Mouse (Mus musculus) forelimb bud, embryonic 11.5 days (tissue): ENCODE results near the gene Palld.

Source experiments
- DNase-seq: peaks from one replicate; pipeline ENCODE4 v3.0.0-alpha.2; 2012; ENCODE audit warnings: low read depth, low spot score

Palld gene

DNA sequence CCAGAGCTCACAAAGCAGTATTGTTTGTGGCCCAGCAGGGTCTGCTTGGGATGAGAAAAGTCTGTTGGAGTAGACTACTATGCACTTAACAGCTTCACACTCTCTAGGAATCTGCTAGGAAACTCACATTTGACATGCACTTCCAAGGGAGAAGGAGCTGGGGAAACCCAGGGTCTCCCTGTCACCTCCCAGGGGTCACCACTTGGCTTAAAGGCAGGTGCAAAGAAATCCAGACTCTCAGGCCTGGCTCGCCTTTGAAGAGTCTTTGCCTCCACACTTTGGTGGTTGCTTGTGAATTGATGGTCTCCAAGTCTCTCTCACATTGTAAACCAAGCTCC, 272.9 kb downstream of the Palld start:
- peak; percentile 64 for DNase-seq

DNA sequence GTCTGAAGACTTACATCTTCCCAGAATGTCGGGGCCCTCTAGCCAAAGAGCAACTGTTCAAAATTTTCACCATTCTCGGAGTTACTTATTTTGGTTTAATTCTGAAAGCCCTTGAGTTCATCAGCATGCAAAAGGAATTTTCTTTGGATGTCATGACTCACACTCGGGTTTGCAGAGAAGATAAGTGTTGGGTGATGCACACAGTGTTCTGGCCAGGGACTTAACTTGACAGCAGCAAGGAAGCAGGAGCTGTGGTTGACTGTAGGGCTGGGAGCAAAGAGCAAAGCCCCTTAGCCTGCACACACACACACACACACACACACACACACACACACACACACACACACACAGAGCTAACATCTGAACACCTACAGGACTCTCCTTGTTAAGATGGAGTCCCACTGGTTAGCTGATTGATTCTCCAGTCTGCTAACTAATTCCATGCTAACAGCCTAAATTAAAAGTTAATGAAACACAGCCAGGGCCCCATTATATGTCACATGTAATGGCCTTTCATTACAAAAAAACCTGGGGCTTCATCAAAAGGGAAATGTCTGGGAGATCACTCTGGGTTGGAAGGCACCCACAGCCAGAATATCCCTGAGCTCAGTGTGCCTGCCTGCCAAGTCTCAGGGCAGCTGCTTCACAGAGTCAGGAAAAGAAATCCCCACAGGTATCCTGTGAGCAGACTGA, 273.4 kb downstream of the Palld start:
- DNase-seq = peak; percentile 66

DNA sequence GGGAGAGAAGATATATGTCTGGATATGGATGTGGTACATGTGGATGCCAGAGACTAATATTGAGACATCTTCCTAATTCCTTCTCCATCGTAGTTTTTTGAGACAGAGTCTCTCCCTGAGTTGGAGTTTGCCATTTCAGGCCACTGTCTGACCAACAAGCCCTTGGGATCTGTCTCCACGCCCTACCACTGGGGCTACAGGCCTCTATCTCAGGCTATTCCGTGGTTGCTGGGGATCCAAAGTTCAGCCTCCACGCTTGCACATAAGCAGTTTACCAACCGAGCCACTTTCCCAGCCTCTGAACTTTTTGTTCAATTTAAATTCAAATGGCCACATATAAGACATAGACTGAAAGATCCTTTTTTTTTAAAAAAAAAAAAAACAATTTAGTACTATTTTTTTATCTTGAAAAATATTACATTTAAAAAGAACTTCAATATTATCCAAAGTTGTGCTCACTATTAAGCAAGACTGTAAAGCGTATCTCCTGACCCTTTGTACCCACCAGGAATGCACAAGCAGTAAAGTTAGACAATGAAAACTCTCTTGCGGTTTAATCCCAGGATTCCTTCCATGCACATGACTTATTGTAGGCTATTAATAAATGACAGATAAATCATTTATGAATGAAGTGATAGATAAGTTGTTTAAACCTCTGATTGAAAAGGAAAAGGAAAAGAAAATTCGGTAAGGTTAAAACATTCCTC, 276.1 kb downstream of the Palld start:
- no peak for DNase-seq

DNA sequence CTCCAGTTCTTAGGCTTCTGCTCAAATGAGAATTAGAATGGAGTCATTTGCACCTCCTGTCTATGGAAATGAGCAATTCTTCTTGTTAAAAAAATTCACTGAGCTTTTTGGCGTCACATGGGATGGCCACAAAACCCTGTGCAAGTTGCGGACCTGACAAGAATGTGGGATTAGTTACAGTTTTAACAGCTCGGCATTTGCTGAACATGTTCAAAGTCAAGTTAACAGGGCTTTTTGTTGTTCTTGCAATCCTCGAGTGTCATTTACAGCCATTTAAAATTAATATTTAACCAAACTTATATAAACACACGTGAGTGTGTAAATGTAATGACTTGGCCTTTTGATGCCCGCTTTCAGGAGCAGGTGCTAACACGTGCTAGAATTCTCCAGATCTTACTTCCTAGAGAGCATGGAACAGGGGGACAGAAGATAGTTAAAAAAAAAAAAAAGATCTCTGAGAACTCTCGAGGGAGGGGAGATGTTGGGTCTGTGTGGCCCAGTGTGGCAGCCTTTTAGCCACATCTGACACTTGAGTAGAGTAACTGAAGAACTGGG, 276.8 kb downstream of the Palld start:
- no peak for DNase-seq

DNA sequence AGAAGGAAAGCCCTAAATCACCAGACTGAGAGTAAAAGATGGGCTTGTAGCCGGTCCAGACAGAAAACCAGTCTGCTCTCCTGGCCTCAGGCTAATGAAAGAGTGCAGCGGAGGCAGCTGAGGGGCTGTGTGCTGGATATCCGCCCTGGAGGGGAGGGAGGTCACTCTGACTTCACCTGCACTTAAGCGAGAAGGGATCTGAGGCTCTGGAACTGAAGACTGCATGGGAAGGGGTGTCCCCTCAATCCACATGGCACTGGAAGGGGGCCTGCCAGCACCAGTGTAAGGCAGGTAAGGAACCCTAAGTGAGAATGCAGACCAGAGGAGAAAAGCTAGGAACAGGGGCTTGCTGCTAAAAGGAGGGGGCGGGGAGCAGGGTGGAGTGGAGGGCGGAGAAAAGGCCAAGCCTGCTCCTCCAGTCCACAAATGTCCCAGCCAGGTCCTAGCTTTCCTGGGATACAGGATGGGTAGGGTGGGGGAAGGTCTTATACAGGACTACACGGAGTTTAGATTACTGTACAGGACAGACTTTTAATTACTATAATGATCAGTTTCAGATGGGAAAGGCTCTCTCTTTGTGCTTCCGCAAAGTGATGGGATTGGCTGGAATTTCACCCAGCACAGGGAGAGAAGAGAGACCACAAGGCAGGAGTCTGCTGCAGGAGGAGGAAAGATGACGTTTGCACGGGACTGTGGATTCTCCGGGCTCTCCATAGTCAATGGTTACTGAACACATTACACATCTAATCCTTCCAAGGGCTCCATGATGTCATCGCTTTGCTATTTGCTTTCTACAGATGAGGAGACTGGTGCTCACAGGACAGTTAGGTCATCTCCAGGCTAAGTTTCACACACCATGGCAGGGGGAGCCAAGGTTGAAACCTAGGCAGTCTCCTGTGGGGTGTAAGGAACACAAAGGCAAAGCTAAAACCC, 278.7 kb downstream of the Palld start:
- no peak for DNase-seq

DNA sequence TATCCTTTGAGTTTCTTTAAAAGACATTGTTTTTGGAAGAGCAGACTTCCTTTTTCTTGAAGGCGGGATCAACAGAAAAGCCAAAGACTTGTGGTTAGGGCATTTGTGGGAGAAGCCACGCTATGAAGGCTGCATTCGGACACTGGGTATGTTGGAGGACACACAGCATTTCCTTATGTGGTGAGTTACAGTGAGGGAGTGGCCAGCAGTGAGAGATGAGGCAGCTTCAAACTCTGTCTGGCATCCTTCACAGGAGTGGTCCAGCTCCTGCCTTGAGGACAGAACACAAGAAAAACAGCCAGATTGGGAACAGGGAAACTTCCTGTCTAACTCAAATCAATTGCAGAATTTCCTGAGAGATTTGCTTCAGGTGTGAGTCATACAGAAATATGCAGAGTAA, 281.2 kb downstream of the Palld start:
- DNase-seq = no peak

DNA sequence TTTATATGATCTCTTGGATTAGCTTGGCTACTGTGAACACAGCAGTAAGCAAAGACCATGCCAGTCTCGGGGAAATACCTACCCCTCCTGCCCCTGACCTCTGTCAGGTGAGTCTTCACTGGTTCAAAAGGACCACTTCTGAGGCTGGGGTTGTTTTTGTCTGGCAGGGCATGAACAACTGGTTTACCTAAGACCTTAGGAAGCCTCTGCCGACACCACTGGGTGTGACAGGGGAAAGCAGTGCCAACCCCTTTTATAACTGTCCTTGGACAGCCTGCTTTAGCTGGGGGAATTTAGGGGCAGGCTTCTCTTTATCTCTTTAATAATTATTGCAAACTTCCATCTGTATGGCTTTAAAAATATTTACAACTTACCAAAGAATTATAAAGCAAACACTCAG, 284.8 kb downstream of the Palld start:
- no peak for DNase-seq

DNA sequence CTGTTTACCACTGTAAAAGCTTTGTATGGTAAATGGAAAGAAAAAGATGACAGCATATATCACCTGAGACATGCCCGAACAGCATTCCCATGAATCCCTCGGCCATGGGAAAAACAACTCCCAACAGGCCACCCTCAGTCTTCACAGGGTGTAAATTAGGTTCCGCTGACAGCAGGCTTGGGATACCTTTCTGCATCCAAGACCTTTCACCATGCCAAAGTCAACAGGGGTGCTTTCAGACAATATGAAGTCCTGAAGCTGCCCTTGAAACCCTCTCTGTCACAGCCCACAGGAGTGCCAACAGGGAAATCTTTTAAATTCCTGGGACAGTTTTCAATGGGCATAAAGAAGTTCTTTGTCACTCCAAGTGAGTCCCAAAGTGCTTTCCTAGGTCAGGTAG, 285.4 kb downstream of the Palld start:
- no peak for DNase-seq

DNA sequence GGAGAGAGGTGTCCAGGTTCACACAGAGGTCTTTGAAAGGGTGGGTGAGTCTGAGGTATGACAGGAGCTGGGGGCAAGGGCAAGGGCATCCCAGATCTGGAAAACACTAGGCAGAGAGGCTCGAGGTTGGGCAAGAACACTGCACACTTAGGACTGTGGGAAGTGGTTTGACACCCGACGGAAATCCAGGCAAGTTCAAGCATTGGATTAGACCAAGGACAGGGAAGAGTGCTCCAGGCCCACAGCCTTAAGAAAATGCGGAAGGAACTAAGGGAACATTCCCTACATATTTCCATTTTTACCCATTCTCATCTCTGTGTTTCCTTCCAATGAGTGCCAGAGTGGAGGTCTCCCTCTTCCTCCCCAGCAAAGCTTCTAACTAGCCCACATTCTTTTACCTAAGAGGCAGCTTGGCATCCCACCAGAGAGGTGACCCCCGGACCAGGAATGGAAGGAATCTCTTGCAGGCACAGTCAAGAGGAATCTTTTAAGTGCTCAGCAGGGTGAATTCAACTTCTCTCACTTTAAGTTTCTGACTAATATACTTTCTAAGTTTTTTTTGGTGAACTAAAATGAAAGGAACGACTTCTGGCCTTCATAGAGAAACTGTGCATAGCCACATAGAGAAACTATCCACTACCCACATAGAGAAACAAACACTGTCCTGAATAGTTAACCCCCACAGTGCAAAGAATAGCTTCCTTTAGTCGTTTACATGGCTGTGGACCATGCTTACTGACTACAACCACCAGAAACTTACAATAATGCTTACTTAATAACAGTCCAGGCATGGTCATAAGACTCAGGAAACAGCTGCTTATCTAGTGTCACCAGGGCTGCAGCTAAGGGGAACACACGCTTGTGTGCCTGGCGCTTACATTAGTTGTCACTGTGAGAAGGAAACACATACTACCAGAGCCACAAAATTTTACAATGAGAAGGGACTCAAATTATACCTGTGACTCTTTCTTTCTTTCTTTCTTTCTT, 286.5 kb downstream of the Palld start:
- DNase-seq = no peak

DNA sequence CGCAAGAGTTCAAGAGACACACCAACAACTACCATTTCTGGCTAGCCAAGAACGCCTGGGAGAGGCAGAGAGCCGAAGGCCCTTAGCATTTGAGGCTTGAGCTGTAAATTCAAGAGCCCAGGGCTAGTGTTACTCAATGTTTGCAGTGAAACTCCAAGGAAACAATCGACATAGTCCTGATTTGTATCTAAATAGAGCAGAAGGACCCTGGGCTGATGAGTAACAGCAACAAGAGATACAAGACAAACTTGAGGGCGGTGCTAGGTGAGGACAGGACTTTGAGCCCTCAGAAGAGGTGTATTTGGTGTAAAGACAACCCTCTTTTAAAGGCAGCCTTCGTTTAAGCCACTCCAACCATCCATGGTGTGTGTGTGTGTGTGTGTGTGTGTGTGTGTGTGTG, 290.7 kb downstream of the Palld start:
- DNase-seq = no peak

DNA sequence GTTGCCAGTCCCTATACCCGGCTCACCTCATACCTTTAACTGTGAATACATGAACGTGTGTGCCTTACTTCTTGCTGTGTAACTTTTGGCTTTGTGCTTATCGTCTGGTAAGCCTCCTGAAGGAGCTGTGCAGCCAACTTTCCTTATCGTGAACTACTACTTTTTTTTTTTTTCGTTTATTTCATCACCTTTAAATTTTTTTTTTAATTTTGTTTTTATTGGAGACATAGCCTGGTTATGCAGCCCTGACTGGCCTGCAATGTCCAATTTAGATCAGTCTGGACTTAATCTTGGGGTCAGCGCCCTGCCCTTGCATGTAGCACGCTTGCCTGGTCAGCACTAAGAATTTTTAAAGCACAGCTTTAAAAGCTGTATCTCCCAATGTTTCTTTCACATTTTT, 291.4 kb downstream of the Palld start:
- no peak for DNase-seq

DNA sequence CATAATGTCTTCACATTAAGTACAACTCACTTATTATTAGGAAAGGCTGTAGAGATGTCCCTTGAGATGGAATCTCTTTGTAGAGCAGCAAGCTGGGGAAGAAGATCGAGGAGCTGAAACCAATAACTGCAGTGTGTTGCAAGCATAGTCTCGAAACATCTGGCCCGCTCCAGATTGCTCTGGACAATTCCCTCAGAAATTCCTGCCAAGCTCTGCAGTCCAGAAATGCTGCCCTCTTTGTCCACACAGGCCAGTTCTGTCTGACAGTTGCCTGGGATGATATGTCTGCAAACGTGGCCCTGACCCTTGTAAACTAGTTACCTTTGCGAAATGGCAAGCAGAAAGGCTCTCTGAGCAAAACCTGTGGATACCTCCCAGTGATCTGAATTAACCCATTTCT, 291.9 kb downstream of the Palld start:
- no peak for DNase-seq

DNA sequence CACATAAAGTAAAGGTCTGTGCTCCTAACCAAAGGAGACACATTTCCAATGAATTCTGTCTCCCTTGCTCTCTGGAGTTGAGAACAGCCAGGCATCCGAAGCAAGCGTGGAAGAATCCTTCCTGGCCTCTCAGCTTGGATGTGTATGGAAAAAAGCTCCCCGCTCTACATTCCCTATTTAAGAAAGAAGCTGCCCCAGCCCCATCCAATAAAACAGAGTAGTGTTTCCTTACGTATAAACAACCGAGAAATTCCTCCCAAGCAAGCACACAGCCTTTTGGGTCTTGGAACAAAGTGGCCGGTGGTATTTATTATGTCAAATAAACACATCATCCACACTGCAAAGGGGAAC, 295.1 kb downstream of the Palld start:
- no peak for DNase-seq

DNA sequence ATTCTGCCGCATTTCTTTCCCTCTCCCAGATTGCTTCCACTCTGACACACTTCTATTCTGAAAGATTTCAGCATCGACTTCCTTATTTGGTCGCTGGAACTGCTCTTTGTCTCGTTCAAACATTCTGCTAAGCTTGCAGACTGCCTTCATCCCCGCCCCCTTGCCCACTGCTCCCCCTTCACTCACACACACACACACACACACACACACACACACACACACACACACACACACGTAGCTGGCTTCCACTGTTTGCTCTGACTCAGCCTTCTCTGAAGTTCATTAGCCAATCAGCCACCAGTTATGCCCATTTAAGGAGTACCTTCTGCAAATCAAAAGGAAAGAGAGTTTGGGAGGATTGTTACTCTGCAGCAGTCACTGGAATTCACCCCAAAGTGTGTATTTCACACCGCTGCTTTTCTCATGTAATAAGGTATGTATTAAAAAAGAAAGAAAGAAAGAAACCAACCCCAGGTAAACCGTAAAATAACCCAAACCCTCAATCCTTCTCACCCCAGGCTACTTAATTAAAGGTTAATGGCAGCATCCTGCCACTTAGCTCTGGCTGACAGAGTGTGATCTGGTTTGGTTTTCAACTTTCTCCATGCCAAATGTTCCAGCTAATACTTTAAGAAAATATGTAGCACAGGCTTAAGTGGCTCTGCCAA, 295.6 kb downstream of the Palld start:
- peak; percentile 61 for DNase-seq

DNA sequence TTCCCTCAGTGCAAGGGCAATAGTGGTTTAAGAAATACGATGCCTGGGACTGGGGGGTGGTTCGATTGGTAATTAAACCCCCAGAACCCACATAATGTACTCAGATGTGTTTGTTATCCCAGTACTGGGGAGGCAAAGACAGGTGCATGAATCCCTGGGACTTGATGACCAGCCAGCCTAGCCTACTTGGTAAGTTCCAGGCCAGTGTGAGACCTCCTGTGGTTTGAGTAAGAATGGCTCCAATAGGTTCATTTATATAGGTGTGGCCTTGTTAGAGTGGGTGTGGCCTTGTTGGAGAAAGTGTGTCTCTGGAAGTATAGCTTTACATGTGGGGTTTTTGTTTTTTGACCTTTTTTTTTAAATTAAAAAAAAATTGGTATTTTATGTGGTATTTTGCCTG, 297.6 kb downstream of the Palld start:
- DNase-seq = no peak

DNA sequence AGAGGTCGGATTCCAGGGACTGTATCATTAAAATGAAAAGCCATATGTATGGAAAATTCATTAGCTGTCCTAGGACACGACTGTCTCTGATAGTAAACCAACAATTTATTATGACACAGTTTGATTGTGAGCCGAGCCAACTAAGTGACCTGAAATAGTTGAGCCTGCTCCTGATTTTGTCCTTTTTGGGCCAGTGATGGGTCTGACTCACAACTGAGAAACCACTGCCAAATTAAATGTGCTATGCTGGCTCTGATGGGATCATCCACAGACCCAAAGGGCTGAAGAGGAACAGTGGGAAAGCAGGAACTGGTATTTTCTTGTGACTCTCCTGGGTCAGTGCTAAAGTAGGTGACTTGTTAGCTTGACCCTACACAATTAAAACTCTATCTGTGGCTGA, 305.6 kb downstream of the Palld start:
- no peak for DNase-seq

DNA sequence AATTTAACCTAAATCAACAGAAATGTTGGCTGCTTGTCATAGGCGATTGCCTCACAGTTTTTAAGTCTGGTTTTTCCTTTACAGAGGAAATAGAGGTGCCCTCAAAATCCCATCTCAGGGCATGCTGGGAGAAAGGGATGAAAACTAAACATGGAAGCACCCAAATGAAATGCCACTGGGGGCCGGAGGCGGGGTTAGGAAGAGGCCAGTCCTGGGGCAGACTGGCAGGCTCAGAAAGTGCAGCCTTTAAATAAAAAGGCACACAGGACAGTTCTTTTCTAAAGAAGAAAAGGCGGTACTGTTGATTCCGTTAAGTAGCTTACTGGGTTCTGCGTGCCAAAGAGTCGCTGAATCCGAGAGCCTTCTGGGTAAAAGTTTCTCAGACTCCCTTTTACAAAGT, 311.0 kb downstream of the Palld start:
- no peak for DNase-seq

DNA sequence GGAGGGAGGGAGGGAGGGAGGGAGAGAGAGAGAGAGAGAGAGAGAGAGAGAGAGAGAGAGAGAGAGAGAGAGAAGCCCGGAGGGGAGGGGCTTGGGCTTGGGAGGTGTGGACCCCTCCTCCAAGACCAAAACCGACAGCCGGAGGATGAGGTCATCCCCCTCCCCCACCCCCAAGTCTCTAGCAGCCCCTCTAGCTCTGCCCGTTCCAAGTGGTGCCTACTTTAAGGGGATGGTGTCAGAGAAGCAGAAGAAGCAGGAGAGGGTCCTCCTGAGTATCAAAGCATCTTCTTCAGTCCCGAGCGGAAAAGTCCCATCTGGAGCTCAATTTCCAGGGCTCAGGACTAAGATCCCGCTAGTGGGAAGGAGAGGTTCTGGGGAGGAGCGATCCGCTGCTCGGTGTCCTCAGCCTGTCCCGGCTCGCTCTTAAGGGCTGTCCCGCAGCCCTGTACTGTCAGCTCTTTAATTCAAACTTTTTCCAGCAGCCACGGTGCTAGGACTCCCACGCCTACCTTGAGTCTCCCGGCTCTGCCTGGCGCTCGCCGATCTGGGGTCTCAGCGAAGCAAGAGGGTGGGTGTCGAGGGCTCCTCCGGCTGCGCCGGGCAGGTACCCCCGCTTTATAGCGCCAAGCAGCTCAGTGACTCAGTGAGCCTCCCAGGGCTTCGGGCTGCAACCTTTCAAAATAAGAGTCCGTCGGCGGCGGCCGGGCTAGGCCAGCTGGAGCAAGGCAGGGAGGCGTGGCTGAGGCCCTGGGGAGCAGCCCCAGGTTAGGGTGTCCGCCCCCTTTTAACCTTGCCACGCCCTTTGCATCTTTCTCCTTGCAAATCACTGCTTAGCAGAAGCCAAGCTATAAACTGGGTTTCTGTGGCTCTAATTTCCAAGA, 311.7 kb downstream of the Palld start:
- peak; percentile 89 for DNase-seq

DNA sequence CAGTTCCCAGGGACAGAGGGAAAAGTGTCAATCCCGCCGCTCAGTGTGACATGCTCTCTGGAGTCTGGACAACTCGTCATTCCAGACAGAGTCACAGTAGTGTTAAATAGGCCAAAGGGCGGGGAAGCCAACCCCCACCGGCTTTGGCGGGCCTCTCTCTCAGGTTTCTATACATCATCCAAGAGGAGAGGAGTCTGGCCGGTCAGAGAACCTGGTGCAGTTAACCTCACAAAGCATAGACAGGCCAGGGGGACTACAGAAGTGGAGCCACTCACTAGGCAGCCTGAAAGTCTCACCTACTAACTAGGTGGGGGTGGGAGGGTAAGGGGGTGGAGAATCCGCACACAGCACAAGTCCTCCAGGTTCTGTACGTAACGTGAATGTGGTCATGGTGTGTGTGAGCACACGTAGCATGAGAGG, 312.5 kb downstream of the Palld start:
- DNase-seq = no peak

DNA sequence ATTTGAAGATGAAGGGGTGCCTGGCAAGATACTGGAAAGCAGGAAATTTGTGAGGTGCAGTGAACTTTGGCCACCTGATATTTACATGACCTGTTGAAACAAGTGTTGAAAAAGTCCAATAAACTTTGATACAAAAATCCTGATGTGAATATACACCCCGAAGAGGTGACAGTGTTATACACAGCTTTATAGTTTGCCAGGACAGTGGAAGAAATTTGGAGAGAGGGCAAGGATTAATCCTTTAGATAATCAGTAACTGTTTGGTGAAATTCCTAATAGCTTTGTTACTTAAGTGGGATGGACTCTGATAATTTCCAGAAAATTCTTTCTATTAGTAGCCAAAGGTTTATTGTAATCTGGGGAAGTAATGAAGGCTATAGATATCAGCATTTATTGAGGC, 314.2 kb downstream of the Palld start:
- no peak for DNase-seq
